Mouse (Mus musculus) spleen, postnatal 4 days (tissue): ENCODE data around the gene Nek2.

ENCODE experiments used
- DNase-seq, 2 experiments: peaks; one replicate each; pipeline ENCODE4 v3.0.0; 2022; ENCODE audit warnings: low spot score in 2 of 2

The Nek2 gene

GRCm38 (mm10) chr1:191814240-191814639, 7.0 kb upstream of the Nek2 start:
- DNase-seq, result peak in 1 of 2 experiments; percentile 46

- no peak for DNase-seq
Measured at GRCm38 (mm10) chr1:191814935-191815334, 6.3 kb upstream of the Nek2 start.

- DNase-seq, result no peak
Measured at GRCm38 (mm10) chr1:191816596-191816995, 4.6 kb upstream of the Nek2 start.

- DNase-seq, result peak; percentile 83 to 93
Measured at GRCm38 (mm10) chr1:191817418-191818144, 3.7 kb upstream of the Nek2 start.

GRCm38 (mm10) chr1:191818145-191818631, 3.1 kb upstream of the Nek2 start:
- no peak for DNase-seq

GRCm38 (mm10) chr1:191819026-191819425, 2.2 kb upstream of the Nek2 start:
- no peak for DNase-seq

GRCm38 (mm10) chr1:191820951-191821325, 306 bp upstream of the Nek2 start:
- no peak for DNase-seq

GRCm38 (mm10) chr1:191829124-191829523, 7.9 kb downstream of the Nek2 start:
- DNase-seq, result no peak

- DNase-seq, result no peak
Measured at GRCm38 (mm10) chr1:191833396-191833795, 12.2 kb downstream of the Nek2 start.

- DNase-seq, result peak; percentile 74 to 89
Measured at GRCm38 (mm10) chr1:191834825-191835224, 13.6 kb downstream of the Nek2 start.

- no peak for DNase-seq
Measured at GRCm38 (mm10) chr1:191836318-191836985, 15.2 kb downstream of the Nek2 start.

GRCm38 (mm10) chr1:191837691-191838090, 16.4 kb downstream of the Nek2 start:
- no peak for DNase-seq

GRCm38 (mm10) chr1:191838994-191839741, 17.9 kb downstream of the Nek2 start:
- DNase-seq, result peak in 1 of 2 experiments; percentile 38

- DNase-seq, result no peak
Measured at GRCm38 (mm10) chr1:191840774-191841565, 19.7 kb downstream of the Nek2 start.

- no peak for DNase-seq
Measured at GRCm38 (mm10) chr1:191842247-191842646, 21.0 kb downstream of the Nek2 start.

- no peak for DNase-seq
Measured at GRCm38 (mm10) chr1:191846667-191847066, 25.4 kb downstream of the Nek2 start.

- DNase-seq, result no peak
Measured at GRCm38 (mm10) chr1:191849501-191849900, 28.3 kb downstream of the Nek2 start.

GRCm38 (mm10) chr1:191853442-191853841, 32.2 kb downstream of the Nek2 start:
- DNase-seq, result peak in 1 of 2 experiments; percentile 38

- DNase-seq, result no peak
Measured at GRCm38 (mm10) chr1:191854716-191855115, 33.5 kb downstream of the Nek2 start.

GRCm38 (mm10) chr1:191855136-191855878, 34.1 kb downstream of the Nek2 start:
- peak; percentile 84 to 87 for DNase-seq
